9 mouse cellular contexts compared by ENCODE assay signal in the genomic region with DNA sequence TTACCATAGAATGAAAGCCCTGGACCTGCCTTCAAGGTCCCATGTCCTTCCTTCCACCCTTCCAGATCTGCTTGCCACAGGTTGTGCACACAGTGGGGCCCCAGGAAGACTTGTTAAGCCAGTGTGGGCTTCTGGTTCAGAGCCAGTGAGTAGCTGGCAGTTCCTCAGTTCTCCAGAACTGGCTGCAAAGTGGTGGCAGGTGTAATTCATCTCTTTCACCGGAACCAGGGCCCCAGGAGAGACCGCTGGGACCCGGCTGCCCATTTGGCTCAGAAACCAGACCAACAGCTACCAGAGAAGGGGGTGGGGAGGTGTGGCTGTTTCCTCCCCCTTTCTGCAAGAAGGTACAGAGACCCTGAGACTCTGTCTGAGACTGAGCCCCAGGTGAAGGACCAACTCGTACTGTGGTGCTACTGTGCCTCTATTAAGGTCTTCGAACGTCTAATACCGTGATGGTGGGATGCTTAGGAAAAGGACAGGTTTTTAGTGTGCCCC. TPM values are rescaled to one million over a fixed set of nuclear protein-coding genes. Genes with fewer than 3 reads are reported as not detected.
A peak's percentile ranks its signal among the peaks of the same experiment; 100 is the strongest.
DNase-seq lines count a peak whose midpoint lies in the region.
"Had no signal": no experiment of that assay in that cellular context is flagged by ENCODE, and none has a peak within 500 bp of the region (broad histone marks: within the 10 kb centered on the region; RNA-seq: fewer than 3 reads in every experiment).

No protein-coding gene starts in this region.

- peak; percentile 51 for DNase-seq in adrenal gland, adult 2 months
- no peak for DNase-seq in adrenal gland, adult 18-20 months (ENCODE audit: low spot score in 2 of 2)
- peak; percentile 95 to 96 for DNase-seq in cerebellum, postnatal 10 days
- peak; percentile 17 to 24 for DNase-seq in heart, adult 9 months (ENCODE audit: low spot score in 2 of 2)
- DNase-seq in kidney, adult 9 months: peak; percentile 60
- DNase-seq in lung, postnatal 36 days: peak; percentile 41
- DNase-seq in T-cell, adult 2 months (ENCODE audit: low spot score): no peak
- no peak for DNase-seq in frontal cortex, postnatal 14 days (ENCODE audit: low spot score in 2 of 2)

RNA-seq across cellular contexts. Expression of a gene that starts 7.8 kb away (rescaled TPM):
- 10 to 100 TPM in 1 of 2 experiments, 1 to 10 TPM in 1; 5.2 to 16.2 TPM for total RNA-seq in adrenal gland, adult 2 months (2021)
- 1.8 and 2.5 TPM in 2 replicates for polyA plus RNA-seq in adrenal gland, adult 2 months (2012; rRNA removed)
- 10 to 100 TPM in 1 of 2 experiments, 1 to 10 TPM in 1; 9.8 to 12.3 TPM for total RNA-seq in adrenal gland, adult 18-20 months (2021)
- polyA plus RNA-seq: erythroblast, embryonic 14.5 days had no signal

RNA-seq across cellular contexts. Expression of a gene that starts 19.7 kb away (rescaled TPM):
- 10 to 100 TPM; 48.1 to 70.5 TPM for total RNA-seq in adrenal gland, adult 2 months (2021)
- polyA plus RNA-seq in adrenal gland, adult 2 months (2012; rRNA removed): 28.0 and 34.9 TPM in 2 replicates
- total RNA-seq in adrenal gland, adult 18-20 months (2021): 10 to 100 TPM; 57.0 to 65.1 TPM

RNA-seq across cellular contexts. Expression of a gene that starts 19.9 kb away (rescaled TPM):
- under 1 TPM; 0.58 to 0.62 TPM for total RNA-seq in adrenal gland, adult 2 months (2021)
- 0.45 and 0.46 TPM in 2 replicates for polyA plus RNA-seq in adrenal gland, adult 2 months (2012; rRNA removed)
- total RNA-seq in adrenal gland, adult 18-20 months (2021): under 1 TPM; 0.32 to 0.93 TPM

RNA-seq across cellular contexts. Expression of a gene that starts 24.0 kb away (rescaled TPM):
- not detected for total RNA-seq in adrenal gland, adult 2 months (2021)
- not detected in 2 replicates for polyA plus RNA-seq in adrenal gland, adult 2 months (2012; rRNA removed)
- total RNA-seq in adrenal gland, adult 18-20 months (2021): not detected
- polyA plus RNA-seq: erythroblast, embryonic 14.5 days had no signal

RNA-seq across cellular contexts. Expression of a gene that starts 29.8 kb away (rescaled TPM):
- not detected for total RNA-seq in adrenal gland, adult 2 months (2021)
- polyA plus RNA-seq in adrenal gland, adult 2 months (2012; rRNA removed): not detected in 2 replicates
- total RNA-seq in adrenal gland, adult 18-20 months (2021): not detected
- polyA plus RNA-seq: erythroblast, embryonic 14.5 days had no signal

Comparison
In these comparisons a context has a peak if more than half of its experiments do, and no peak if none do; other contexts are left out.
1. DNase-seq: peak in adrenal gland, adult 2 months (single experiment), cerebellum, postnatal 10 days (2 of 2), heart, adult 9 months (2 of 2), kidney, adult 9 months (single experiment) and lung, postnatal 36 days (single experiment); none in adrenal gland, adult 18-20 months (0 of 2), T-cell, adult 2 months (single experiment) and frontal cortex, postnatal 14 days (0 of 2).